ENCODE assay signal across 15 mouse cellular contexts in genomic region chr3:27191856-27192255, GRCm38 (mm10). TPM values are rescaled to one million over a fixed set of nuclear protein-coding genes. Genes with fewer than 3 reads are reported as not detected.
DNase-seq lines count a peak whose midpoint lies in the region; ATAC-seq and TF ChIP-seq lines count a peak whose summit lies in the region.
"Had no signal": no experiment of that assay in that cellular context is flagged by ENCODE, and none has a peak within 500 bp of the region (broad histone marks: within the 10 kb centered on the region; RNA-seq: fewer than 3 reads in every experiment).

No protein-coding gene starts in this region.

- no peak for DNase-seq in heart, adult 2 months
- no peak for DNase-seq in heart, adult 9 months (ENCODE audit: low spot score in 2 of 2)
- peak; percentile 28 for DNase-seq in midbrain, embryonic 11.5 days (ENCODE audit: low spot score, missing footprints)
- DNase-seq in yolk sac, embryonic 10.5 days (ENCODE audit: low spot score) = peak; percentile 67
- no peak for DNase-seq in spleen, adult 18-20 months
- no peak for DNase-seq in kidney, postnatal 25 days
- DNase-seq: cerebellum, postnatal 25 days; right cerebral cortex, postnatal 4 days had no signal

- no peak overlapping the region for H3K4me3 ChIP-seq in heart, adult 2 months
- H3K4me3 ChIP-seq in midbrain, embryonic 11.5 days (ENCODE audit: low read depth, low read length) = no peak overlapping the region
- no peak overlapping the region for H3K4me3 ChIP-seq in midbrain, embryonic 16.5 days (ENCODE audit: low read depth, low read length)
- no peak overlapping the region for H3K4me3 ChIP-seq in heart, embryonic 14.5 days (ENCODE audit: control insufficient read depth in 1 of 2, insufficient read depth in 1 of 2, low read depth in 1 of 2, low read length in 2 of 2)
- H3K4me3 ChIP-seq: embryonic facial prominence, embryonic 12.5 days; midbrain, embryonic 12.5 days had no signal

- no peaks in the 10 kb centered on the region for H3K27me3 ChIP-seq in heart, adult 2 months (ENCODE audit: control insufficient read depth, insufficient read depth, low read length)
- no peaks in the 10 kb centered on the region for H3K27me3 ChIP-seq in midbrain, embryonic 11.5 days (ENCODE audit: control insufficient read depth, insufficient read depth, low read length)
- H3K27me3 ChIP-seq in midbrain, embryonic 16.5 days (ENCODE audit: control insufficient read depth, insufficient read depth, low read depth, low read length) = no peaks in the 10 kb centered on the region
- H3K27me3 ChIP-seq in heart, embryonic 14.5 days (ENCODE audit: control insufficient read depth, insufficient read depth, low read length) = no peaks in the 10 kb centered on the region
- H3K27me3 ChIP-seq: embryonic facial prominence, embryonic 12.5 days; midbrain, embryonic 12.5 days had no signal

- H3K4me2 ChIP-seq in midbrain, embryonic 11.5 days = no peak overlapping the region
- no peak overlapping the region for H3K4me2 ChIP-seq in midbrain, embryonic 16.5 days (ENCODE audit: low read length)
- H3K4me2 ChIP-seq in heart, embryonic 14.5 days (ENCODE audit: low read length) = no peak overlapping the region
- H3K4me2 ChIP-seq: embryonic facial prominence, embryonic 12.5 days; midbrain, embryonic 12.5 days had no signal

- intact Hi-C loops in heart, adult 2 months (cut with DNase I) = no loop called here

- TF ChIP-seq POLR2A in heart, adult 2 months (IDR thresholded peaks at IDR 0.05; ENCODE audit: insufficient read depth, low read depth, low read length) = no peak

- 60% methylated on average over 6 of the region's 6 CpGs for WGBS in heart, adult 2 months
- WGBS in midbrain, embryonic 11.5 days = 86% methylated on average over 6 of the region's 6 CpGs
- 87% methylated on average over 6 of the region's 6 CpGs for WGBS in midbrain, embryonic 16.5 days
- 45% methylated on average over 6 of the region's 6 CpGs for WGBS in heart, embryonic 14.5 days

- H3K9ac ChIP-seq in heart, adult 2 months (ENCODE audit: low read depth, low read length) = no peak overlapping the region
- no peak overlapping the region for H3K9ac ChIP-seq in midbrain, embryonic 11.5 days (ENCODE audit: low read length)
- no peak overlapping the region for H3K9ac ChIP-seq in midbrain, embryonic 16.5 days (ENCODE audit: low read depth, low read length)
- H3K9ac ChIP-seq in heart, embryonic 14.5 days (ENCODE audit: low read length) = no peak overlapping the region
- H3K9ac ChIP-seq: embryonic facial prominence, embryonic 12.5 days; liver, embryonic 14.5 days; midbrain, embryonic 12.5 days had no signal

- no peak for TF ChIP-seq CTCF in heart, adult 2 months (IDR thresholded peaks at IDR 0.05)

- 0 out of 2 replicates have a peak, but pooled peaks have one; percentile 24 for TF ChIP-seq EP300 in heart, adult 2 months (IDR thresholded peaks at IDR 0.05; ENCODE audit: insufficient read depth, low read depth, low read length)

- H3K9me3 ChIP-seq in midbrain, embryonic 11.5 days (ENCODE audit: control insufficient read depth, low read length) = no peaks in the 10 kb centered on the region
- H3K9me3 ChIP-seq in midbrain, embryonic 16.5 days (replicated peaks; ENCODE audit: control insufficient read depth, low read length, poor library complexity, severe bottlenecking) = no peaks in the 10 kb centered on the region
- H3K9me3 ChIP-seq in heart, embryonic 14.5 days (ENCODE audit: control insufficient read depth, low read length) = no peaks in the 10 kb centered on the region
- H3K9me3 ChIP-seq: embryonic facial prominence, embryonic 12.5 days; midbrain, embryonic 12.5 days had no signal

- peaks cover 4% of the 10 kb centered on the region for H3K36me3 ChIP-seq in heart, adult 2 months (ENCODE audit: control insufficient read depth, insufficient read depth, low read length)
- H3K36me3 ChIP-seq in midbrain, embryonic 11.5 days (ENCODE audit: control insufficient read depth, insufficient read depth, low read length) = no peaks in the 10 kb centered on the region
- no peaks in the 10 kb centered on the region for H3K36me3 ChIP-seq in midbrain, embryonic 16.5 days (ENCODE audit: control insufficient read depth, insufficient read depth, low read length)
- no peaks in the 10 kb centered on the region for H3K36me3 ChIP-seq in heart, embryonic 14.5 days (ENCODE audit: control insufficient read depth, insufficient read depth, low read length)
- H3K36me3 ChIP-seq: embryonic facial prominence, embryonic 12.5 days; midbrain, embryonic 12.5 days had no signal

- no peaks in the 10 kb centered on the region for H3K79me2 ChIP-seq in heart, adult 2 months (replicated peaks; ENCODE audit: control insufficient read depth, insufficient read depth, low read length)

- ATAC-seq in midbrain, embryonic 11.5 days (ENCODE audit: low FRiP score) = no peak
- ATAC-seq in midbrain, embryonic 16.5 days = no peak
- no peak for ATAC-seq in heart, embryonic 14.5 days (ENCODE audit: insufficient number of reproducible peaks, insufficient read depth, low FRiP score, low read depth)
- ATAC-seq: CD4-positive, CD25-positive, alpha-beta regulatory T cell, adult 4 months had no signal

- peak overlapping the region; percentile 60 for H3K27ac ChIP-seq in heart, adult 2 months
- no peak overlapping the region for H3K27ac ChIP-seq in midbrain, embryonic 11.5 days (ENCODE audit: low read depth, low read length)
- H3K27ac ChIP-seq in midbrain, embryonic 16.5 days (ENCODE audit: low read length) = no peak overlapping the region
- peak overlapping the region; percentile 75 to 79 for H3K27ac ChIP-seq in heart, embryonic 14.5 days (replicated peaks in 1 of 2; ENCODE audit: control insufficient read depth in 1 of 2, insufficient read depth in 1 of 2, low read depth in 2 of 2, low read length in 2 of 2)
- H3K27ac ChIP-seq: embryonic facial prominence, embryonic 12.5 days; kidney, postnatal 0 days; liver, embryonic 14.5 days; midbrain, embryonic 12.5 days had no signal

- H3K4me1 ChIP-seq in heart, adult 2 months (ENCODE audit: control insufficient read depth, insufficient read depth, low read length) = peaks cover 19% of the 10 kb centered on the region
- H3K4me1 ChIP-seq in midbrain, embryonic 11.5 days (ENCODE audit: control insufficient read depth, insufficient read depth, low read length) = no peaks in the 10 kb centered on the region
- peaks cover 5% of the 10 kb centered on the region for H3K4me1 ChIP-seq in midbrain, embryonic 16.5 days (ENCODE audit: control insufficient read depth, insufficient read depth, low read length)
- peaks cover 31 to 52% of the 10 kb centered on the region in 2 experiments for H3K4me1 ChIP-seq in heart, embryonic 14.5 days (ENCODE audit: control insufficient read depth in 2 of 2, insufficient read depth in 2 of 2, low read length in 2 of 2)
- H3K4me1 ChIP-seq: embryonic facial prominence, embryonic 12.5 days had no signal

RNA-seq across cellular contexts. Expression of gene Nceh1, which starts 9.1 kb away (rescaled TPM):
- 100 to 1,000 TPM; 201 to 233 TPM for total RNA-seq in heart, adult 2 months (2021)
- 81.3 and 118 TPM in 2 replicates for polyA plus RNA-seq in heart, adult 2 months (2012; rRNA removed)
- 4.1 and 4.4 TPM in 2 replicates for polyA plus RNA-seq in midbrain, embryonic 11.5 days (2014; fragmentation: Nextera tagmentation; extraction: Ambion mirVana)
- polyA plus RNA-seq in midbrain, embryonic 16.5 days (2015; fragmentation: Nextera tagmentation; extraction: Ambion mirVana) = 16.1 and 18.2 TPM in 2 replicates
- 18.1 and 21.3 TPM in 2 replicates for polyA plus RNA-seq in heart, embryonic 14.5 days (2014; fragmentation: Nextera tagmentation; extraction: Ambion mirVana)

RNA-seq across cellular contexts. Expression of gene Ect2, which starts 38.2 kb away (rescaled TPM):
- under 1 TPM; 0.39 to 0.73 TPM for total RNA-seq in heart, adult 2 months (2021)
- 0.12 and 0.29 TPM in 2 replicates for polyA plus RNA-seq in heart, adult 2 months (2012; rRNA removed)
- 113 and 121 TPM in 2 replicates for polyA plus RNA-seq in midbrain, embryonic 11.5 days (2014; fragmentation: Nextera tagmentation; extraction: Ambion mirVana)
- polyA plus RNA-seq in midbrain, embryonic 16.5 days (2015; fragmentation: Nextera tagmentation; extraction: Ambion mirVana) = 5.8 and 9.4 TPM in 2 replicates
- 43.7 and 52.3 TPM in 2 replicates for polyA plus RNA-seq in heart, embryonic 14.5 days (2014; fragmentation: Nextera tagmentation; extraction: Ambion mirVana)

Comparison
In these comparisons a context has a peak if more than half of its experiments do, and no peak if none do; other contexts are left out.
1. DNase-seq: peak in midbrain, embryonic 11.5 days (single experiment) and yolk sac, embryonic 10.5 days (single experiment); none in heart, adult 2 months (0 of 2), heart, adult 9 months (0 of 2), spleen, adult 18-20 months (0 of 2) and kidney, postnatal 25 days (0 of 2).
2. H3K27ac ChIP-seq: peak in heart, adult 2 months (single experiment) and heart, embryonic 14.5 days (2 of 2); none in midbrain, embryonic 11.5 days (single experiment) and midbrain, embryonic 16.5 days (single experiment).